Mouse (Mus musculus): ENCODE results near the gene Chchd1. TPM values are rescaled to one million over a fixed set of nuclear protein-coding genes. Genes with fewer than 3 reads are reported as not detected.

Chchd1 gene
- 61.2 to 77.6 TPM (median 74.5 TPM) in 3 replicates for total RNA-seq (2017)

DNA sequence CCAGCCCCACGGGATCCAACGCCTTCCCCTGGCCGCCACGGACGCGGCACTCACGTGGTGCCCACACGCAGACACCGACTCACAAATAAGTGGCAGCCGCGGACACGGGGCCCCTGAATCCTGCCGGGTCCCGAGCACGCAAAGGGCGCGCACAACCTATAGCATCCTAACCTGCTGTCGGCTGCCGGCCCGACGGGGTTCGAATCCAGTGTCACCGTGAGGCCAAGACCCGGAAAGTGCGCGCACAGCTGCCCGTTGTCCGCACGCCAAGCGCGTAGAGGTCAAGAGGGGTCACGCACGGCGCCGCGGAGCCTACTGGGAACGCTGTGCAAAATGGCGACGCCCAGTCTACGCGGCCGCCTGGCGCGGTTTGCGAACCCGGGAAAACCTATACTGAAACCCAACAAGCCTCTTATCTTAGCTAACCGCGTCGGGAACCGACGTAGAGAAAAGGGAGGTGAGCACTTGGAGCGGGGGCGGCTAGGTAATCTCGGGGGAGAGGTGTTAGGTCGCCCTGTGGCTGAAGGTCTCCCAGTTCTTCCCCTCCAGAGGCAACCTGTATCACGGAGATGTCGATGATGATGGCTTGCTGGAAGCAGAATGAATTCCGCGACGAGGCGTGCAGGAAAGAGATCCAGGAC, at the start of gene Chchd1:
Gene Chchd1 (plus strand): TSS at position 266 of the 641 bp plus-strand sequence.
- ATAC-seq (replicated peaks; ENCODE audit: insufficient number of reproducible peaks, low FRiP score, low TSS enrichment, poor library complexity, severe bottlenecking) = peak; percentile 87

DNA sequence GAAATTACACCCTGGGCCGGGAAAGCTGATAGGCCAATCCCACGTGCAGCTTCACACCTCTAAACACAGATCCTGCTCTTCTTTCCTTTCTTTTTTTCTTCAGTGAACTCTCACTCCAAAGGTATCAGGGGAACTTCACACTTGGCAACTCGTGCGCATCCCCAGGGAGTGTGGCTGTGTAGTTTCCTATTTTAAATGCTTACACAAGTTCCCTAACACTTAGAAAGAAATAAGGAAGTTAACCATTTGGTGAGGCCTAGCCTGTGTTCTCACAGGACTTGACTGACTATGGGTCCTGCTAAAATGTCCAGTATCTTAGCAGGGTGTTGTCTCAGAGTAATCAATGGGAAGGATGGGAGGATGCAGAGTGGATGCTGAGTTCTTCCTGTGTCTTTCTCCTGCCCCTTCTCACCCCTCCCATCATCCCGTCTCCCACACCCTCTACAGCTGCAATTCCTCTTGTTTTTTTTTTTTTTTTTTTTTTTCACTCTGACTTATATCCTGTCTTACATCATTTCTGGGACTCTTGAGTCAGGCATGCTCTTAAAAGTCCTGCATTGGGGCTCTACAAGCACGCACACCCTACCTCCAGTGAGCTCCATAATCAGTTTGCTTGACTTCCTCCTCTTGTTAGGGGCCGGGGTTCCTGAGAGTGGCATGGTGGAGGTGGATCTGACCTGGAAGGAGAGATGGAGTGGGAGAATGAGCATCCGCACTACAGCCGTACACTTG, 48.0 kb upstream of the Chchd1 start:
- ATAC-seq (replicated peaks; ENCODE audit: insufficient number of reproducible peaks, low FRiP score, low TSS enrichment, poor library complexity, severe bottlenecking) = peak; percentile 76

DNA sequence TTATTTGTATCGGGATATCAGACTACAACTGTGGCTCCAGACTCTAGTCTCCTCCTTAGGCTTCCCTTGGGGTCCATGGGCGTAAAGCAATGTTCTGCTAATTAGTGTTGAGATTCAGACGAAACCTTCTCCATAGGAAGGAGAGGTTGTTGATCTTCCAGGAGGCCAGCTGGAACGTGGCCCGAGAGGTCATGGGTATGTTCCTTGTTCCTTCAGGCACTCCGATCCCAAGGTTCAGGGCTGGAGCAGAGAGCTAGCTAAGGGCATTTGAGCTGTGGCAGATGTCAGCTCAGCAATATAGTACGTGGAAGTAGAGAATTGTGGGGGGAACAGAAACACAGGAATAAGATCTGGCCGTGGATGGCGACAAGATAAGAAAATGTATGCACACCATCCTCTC, 47.1 kb upstream of the Chchd1 start:
- no peak for ATAC-seq (replicated peaks; ENCODE audit: insufficient number of reproducible peaks, low FRiP score, low TSS enrichment, poor library complexity, severe bottlenecking)

DNA sequence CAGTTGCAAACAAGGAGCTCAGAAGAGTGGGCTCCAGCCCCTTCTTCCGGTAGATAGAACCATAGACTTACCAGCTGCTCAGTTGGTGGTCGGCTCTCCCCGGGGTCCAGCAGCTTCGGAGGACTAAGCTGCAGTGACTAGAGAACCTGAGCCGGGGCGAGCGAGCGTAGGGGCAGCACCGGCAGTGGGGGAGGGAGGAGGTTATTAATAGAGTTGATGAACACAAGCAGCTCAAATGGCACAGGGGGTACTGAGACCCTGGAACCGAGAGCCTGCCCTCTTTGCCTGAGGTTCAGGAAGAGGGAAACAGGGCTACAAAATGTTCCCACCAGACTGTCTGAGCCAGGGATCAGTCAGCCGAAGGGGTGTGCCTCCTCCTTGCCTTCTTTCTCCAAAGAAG, 46.4 kb upstream of the Chchd1 start, which contains the start of gene Myoz1:
Gene Myoz1 (minus strand): TSS at position 180 of the 400 bp plus-strand sequence.
- ATAC-seq (replicated peaks; ENCODE audit: insufficient number of reproducible peaks, low FRiP score, low TSS enrichment, poor library complexity, severe bottlenecking) = no peak

DNA sequence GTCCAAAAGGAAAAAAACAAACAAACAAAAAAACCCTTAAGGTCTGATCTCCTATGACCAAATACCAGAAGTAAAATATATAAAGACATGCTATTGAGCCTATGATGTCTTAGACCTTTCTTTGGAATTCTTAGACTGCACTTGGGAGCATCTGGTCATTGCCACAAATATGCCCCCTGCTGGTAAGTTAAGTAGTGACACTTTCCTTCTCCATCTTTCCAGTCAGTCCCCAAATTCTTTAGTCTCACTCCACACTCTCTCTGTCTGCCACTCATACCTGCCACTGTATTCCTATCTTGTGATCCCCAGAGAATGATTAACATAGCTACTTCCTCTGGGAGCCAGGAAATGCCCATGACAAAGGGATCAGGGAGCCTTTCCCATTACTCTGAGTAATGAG, 44.5 kb upstream of the Chchd1 start:
- ATAC-seq (replicated peaks; ENCODE audit: insufficient number of reproducible peaks, low FRiP score, low TSS enrichment, poor library complexity, severe bottlenecking) = no peak

DNA sequence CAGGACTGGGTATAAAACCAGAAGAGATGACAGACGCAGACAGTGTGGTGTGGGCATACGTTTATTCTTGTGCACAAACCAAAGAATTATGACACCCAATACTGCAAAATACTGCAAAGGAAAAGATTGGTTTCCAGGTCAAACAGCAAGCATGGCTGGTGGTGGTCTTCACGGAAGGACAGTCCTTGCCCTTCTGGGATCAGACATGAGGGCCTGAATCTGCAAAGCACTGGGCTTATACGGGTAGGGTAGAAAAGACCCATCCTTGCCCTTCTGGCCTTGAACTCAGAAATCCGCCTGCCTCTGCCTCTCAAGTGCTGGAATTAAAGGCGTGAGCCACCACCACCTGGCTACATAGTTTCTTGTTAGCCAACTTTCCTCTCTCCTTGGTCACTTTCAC, 43.9 kb upstream of the Chchd1 start:
- ATAC-seq (replicated peaks; ENCODE audit: insufficient number of reproducible peaks, low FRiP score, low TSS enrichment, poor library complexity, severe bottlenecking) = no peak

DNA sequence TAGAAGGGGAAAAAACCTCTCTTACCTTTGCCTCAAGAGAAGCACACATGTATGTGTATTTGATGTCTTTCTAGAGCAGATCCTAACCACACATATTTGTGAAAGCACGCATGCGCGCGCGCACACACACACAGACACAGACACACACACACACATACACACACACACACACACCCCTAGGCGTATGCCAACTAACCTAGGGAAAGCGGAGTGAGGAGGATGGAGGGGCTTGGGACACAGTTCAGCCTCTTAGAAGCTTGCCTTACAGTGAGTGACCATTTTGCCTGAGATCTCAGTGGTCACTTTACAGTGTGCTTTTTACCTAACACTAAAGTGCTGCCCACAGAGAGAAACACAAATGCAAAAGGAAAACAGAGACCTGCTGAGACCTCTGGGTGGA, 43.1 kb upstream of the Chchd1 start:
- no peak for ATAC-seq (replicated peaks; ENCODE audit: insufficient number of reproducible peaks, low FRiP score, low TSS enrichment, poor library complexity, severe bottlenecking)

DNA sequence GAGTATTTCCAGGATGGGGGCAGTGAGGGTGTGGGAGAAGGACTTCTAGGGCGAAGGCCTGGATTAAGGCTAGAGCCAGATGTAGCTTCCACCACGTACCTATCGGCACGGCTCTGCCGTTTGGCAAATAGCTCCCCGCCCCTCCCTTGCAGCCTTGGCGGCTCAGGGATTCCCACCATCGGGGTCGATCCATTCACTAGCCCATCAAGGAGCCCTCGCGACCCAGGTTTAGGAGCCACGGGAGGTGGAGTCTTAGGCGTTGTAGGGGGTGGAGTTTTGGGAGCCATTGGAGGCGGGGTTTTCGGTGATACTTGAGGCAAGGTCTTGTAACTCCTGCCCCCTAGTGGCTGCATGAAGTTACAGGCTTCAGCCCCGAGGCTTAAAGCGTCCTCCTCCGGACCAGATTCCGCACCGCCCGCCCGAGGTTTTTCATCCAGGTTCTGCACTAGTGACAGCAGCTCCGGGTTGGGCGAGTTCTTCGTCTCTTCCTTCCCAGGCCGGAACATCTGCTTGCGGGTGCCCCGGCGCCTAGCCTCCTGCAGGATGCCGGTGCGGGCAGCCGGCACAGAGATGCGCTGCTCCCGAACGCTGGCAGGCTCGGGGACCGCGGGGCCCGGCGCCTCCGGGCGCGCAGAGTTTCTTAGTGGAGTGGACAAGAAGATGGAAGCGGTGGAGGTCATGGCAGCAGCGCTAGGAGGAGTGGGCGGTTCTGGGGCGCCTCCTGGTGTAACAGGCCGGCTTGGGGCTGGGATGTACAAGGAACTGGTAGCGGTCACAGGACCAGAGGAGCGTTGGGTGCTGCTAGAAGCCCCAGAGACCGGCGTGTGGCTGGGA, 41.8 kb upstream of the Chchd1 start:
- peak; percentile 93 for ATAC-seq (replicated peaks; ENCODE audit: insufficient number of reproducible peaks, low FRiP score, low TSS enrichment, poor library complexity, severe bottlenecking)

DNA sequence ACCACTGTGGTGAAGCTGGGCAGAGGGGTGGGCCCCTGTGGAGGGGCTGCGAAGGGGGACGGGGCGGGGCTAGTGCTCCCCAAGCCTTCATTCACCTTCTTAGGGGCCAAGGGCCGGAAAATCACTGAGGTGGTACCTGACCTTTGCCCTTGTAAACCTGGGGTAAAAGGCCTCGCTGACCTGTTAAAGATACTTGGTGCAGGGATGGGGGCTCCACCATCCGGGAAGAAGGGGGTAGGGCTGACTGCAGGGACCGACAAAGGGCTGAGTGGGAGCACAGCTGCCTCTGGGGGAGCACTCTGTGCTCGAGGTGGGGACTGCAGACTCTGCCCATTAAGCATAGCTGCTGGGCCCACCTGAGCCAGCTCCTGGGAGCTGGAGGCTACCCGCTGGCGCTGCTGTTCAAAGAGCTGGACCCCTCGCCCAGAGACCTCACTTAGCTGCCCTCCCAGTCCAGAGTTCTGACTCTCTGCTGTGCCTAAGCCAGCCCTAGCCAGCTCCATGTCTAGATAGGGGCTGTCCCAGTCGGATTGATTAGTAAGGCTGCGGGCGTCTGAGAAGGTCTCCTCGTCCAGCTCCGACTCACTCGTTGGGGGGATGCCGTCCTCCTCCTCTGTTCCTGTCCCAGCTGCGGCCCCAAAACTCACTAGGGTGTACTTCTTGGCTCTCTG, 41.0 kb upstream of the Chchd1 start:
- ATAC-seq (replicated peaks; ENCODE audit: insufficient number of reproducible peaks, low FRiP score, low TSS enrichment, poor library complexity, severe bottlenecking) = no peak

DNA sequence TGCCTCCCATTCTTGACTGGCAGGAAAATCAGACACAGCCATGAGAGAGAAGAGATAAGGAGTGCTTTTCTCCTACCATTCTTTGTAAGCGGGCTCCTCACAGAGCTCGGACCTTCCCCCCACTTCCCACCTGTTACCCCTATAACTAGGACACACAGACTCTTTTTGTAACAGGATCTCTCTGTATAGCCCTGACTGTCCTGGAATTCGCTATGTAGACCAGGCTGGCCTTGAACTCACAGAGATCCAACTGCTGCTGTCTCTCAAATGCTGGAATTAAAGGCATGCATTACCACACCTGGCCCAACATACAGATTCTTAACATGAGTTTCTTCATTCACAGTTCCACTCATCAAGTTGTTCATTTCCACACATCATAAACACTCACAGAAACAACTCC, 40.1 kb upstream of the Chchd1 start:
- no peak for ATAC-seq (replicated peaks; ENCODE audit: insufficient number of reproducible peaks, low FRiP score, low TSS enrichment, poor library complexity, severe bottlenecking)

DNA sequence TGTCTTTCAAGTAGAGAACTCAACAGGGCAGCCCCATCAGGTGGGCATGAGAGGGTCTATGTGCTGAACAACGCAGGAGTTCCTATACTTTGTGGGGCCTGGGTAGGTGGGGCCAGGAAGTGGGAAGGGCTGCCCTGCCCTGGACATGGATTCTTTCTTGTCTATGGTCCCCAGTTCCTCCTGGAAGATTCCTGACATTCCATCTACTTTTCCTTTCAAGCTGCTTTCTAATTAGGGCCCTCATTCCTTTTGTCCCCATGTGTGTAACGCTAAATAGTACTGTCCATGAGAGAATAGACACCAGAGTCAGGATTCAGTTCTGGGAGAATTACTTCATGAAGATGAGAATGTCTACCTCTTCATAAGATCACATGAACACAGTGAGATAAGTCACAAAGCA, 39.2 kb upstream of the Chchd1 start:
- ATAC-seq (replicated peaks; ENCODE audit: insufficient number of reproducible peaks, low FRiP score, low TSS enrichment, poor library complexity, severe bottlenecking) = no peak

DNA sequence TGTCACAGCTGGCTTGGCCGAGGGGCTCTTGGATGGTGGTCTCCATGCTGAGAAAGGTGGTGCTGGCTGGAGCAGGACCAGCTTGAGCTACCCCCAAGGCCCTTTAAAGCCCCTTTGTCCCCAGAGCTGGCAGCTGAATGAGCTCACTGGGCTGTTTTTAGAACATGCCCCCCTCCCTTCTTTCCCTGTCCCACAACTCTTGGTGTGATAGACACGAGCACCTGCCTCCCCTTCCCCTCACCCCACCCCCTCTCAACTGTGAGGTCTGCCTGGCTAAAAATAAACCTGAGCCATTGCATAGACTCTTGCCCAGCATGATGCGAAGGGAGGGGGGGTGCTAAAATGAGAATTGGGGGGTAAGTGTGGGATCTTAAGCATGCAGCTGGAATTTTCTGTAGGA, 38.4 kb upstream of the Chchd1 start:
- ATAC-seq (replicated peaks; ENCODE audit: insufficient number of reproducible peaks, low FRiP score, low TSS enrichment, poor library complexity, severe bottlenecking) = no peak

DNA sequence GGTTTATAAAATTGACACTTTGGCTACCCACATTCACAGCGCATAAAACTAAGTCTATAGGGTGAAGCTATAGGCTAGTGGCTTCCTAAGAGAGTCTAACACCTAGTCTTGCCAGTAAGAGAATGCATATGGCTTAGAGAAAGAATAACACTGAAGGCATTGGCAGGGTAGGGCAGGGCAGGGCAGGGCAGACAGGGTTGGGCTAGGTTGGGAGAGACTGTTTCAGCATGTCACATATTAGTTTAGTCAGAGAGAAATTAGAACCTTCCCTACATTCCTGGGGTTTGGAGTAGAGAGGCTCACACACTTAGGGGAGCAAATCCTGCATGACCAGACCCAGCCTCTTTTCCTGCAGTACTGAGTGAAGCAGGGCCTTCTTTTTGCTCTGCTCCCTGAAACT, 35.3 kb upstream of the Chchd1 start:
- no peak for ATAC-seq (replicated peaks; ENCODE audit: insufficient number of reproducible peaks, low FRiP score, low TSS enrichment, poor library complexity, severe bottlenecking)

DNA sequence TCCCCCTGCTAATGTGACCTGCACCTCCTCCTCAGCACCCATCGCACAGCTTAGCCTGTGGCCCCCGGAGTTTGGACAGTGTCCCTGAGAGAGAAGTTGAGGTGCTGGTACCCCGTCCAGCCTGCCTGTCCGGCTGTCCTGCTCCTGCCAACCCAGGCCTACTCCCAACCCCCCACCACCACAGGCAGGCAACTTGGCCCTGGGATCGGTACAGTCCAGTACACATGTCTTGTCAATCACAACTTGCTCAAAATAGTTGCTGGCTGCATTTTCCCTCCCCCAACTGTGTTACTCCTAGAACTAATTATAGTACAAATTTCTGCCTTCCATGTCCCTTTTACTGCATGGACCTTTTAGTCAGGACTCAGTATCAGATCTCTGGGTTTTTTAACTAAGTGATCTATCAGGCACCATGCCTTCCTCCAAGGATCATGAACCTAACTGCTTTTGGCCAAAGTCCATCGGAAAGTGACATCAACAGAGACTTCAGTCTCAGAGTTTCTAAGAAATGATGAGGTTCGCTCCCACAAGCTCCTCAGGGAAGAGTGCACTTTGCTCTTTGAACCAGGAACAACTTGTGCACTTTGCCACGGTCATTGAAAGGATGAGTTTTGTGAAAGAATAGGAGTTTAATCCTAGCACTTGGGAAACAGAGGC, 34.5 kb upstream of the Chchd1 start, which contains the start of gene Synpo2l:
Gene Synpo2l (minus strand): TSS at position 201 of the 657 bp plus-strand sequence.
- no peak for ATAC-seq (replicated peaks; ENCODE audit: insufficient number of reproducible peaks, low FRiP score, low TSS enrichment, poor library complexity, severe bottlenecking)

DNA sequence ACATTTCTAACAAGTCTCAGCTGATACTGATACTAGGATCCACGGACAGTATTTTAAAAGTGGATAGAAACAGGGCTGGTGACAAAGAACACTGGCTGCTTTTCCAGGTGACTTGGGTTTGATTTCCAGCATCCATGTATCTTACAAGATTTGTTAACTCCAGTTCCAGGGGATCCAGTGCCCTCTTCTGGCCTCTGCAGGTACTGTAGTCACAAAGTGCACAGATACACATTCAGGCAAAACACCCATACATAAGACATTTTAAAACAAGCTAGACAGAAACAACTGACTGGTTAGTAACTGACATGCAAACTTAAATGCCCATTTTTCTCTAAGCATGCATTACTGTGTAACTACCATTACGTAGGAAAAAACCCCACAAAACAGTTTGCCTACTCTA, 29.8 kb upstream of the Chchd1 start:
- ATAC-seq (replicated peaks; ENCODE audit: insufficient number of reproducible peaks, low FRiP score, low TSS enrichment, poor library complexity, severe bottlenecking) = no peak

DNA sequence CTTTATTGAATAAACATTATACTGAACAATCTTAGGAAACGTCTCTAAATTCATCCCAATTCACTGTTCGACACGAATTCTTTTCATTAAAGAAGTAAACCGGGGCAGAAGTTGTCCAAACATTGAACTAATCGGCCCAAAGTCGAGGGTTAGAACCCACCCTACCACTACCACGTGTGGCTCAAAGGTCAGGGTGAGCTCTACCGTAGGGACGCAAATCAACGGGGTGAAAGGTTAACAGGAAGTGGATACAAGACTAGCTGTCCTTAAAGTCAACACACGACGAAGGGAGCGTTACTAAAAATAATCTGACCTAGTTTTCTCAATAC, 29.1 kb upstream of the Chchd1 start:
- ATAC-seq (replicated peaks; ENCODE audit: insufficient number of reproducible peaks, low FRiP score, low TSS enrichment, poor library complexity, severe bottlenecking) = peak; percentile 74

DNA sequence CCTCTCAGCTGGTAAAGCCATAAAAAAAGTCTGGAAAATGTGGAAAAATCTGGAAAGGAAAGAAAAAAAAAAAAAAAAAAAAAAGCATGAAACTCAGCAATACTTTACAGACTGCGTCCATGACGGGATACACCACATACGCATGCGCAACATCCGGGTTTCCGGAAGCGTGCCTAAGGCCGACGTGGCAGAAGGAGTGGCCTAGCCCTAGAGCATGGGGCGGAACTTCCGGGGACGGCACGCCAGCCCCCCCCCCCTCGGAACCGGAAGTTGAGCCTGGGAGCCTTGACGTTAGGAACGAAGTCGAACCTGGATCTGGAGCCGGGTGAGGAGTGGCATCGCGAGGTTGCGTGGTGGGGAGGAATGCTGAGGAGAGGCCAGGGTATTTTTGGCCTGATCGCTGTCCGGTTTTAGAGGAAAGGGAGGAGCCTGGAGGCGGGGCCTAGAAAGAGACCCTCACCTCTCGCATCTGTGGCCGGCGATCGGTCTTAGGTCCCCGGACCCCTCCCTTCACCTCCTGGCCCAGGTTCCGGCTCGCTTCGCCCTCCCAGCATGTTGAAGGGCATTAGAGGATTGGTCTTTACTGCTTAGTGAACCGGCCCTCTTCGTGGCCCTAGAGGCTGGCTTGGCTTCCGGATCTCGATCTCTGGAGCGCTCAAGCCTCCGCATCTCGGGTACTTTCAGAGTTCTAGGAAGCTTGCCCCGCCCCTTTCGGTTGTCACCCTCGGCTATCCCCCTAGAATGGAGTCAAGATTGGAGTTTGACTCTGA, 28.6 kb upstream of the Chchd1 start, which contains the start of gene Sec24c:
Gene Sec24c (plus strand): TSS at position 245 of the 770 bp plus-strand sequence.
- peak; percentile 89 for ATAC-seq (replicated peaks; ENCODE audit: insufficient number of reproducible peaks, low FRiP score, low TSS enrichment, poor library complexity, severe bottlenecking)

DNA sequence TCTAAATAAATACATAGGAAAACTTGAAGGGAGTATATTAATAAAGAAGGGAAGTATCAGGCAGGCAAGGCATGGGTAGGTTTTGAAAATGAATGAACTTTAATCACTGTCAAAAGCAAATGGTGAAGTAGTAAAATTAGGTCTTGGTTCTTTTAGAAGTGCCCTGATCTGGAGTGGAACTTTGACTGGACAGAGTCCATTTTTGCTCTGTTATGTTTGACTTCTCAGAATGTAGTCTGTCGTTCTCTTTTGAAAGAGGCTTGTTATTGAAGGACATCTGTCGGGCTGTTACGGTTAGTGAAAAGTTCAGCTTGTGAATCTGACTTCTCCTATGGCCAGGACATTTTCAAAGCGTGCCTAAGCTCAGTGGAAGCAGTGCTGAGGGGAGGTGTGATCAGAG, 24.9 kb upstream of the Chchd1 start:
- ATAC-seq (replicated peaks; ENCODE audit: insufficient number of reproducible peaks, low FRiP score, low TSS enrichment, poor library complexity, severe bottlenecking) = no peak

Data from monocyte, adult 5-6 weeks (primary cell).